Mouse (Mus musculus): ENCODE results near the gene Lrmda.

DNA sequence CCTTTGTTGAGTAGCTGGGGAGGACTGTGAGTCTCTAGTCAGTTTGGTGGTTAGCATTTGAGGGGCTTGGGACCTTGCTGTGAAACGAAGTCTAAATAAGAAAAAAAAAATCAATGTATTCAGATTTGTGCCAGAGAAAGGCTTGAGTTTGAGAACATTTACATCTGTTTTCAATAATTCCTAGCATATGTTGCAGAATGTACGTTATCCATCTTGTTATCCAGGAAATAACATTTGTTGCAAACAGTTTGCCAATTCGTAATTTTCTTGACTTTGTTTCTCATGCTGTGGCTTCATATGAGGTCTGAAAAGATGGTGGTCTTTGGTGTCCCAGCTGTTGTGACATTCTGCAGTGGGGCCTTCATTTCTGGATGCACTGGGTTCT, 353.8 kb downstream of the Lrmda start:
- TF ChIP-seq POLR2A (IDR thresholded peaks at IDR 0.05; ENCODE audit: borderline replicate concordance, extremely low read depth, insufficient read depth, insufficient read length, poor library complexity, severe bottlenecking) (no peak), CTCF (IDR thresholded peaks at IDR 0.05; ENCODE audit: borderline replicate concordance, extremely low read depth, insufficient read depth, insufficient read length) (no peak)
